Mouse (Mus musculus): ENCODE measurements around the gene Gnaz. TPM values are rescaled to one million over a fixed set of nuclear protein-coding genes. Genes with fewer than 3 reads are reported as not detected.

Gene Gnaz
- polyA plus RNA-seq, 1 experiment from 2014 or later = 3.6 TPM

GRCm38 (mm10) chr10:74975626-74976025 lies 8.6 kb downstream of the Gnaz start:
- Histone ChIP-seq H3K4me2 (replicated peaks) (no peak overlapping the region), H3K9me3 (no peaks in the 10 kb centered on the region), H3K4me1 (replicated peaks) (no peaks in the 10 kb centered on the region), H3K36me3 (no peaks in the 10 kb centered on the region), H3K27ac (no peak overlapping the region), H3K27me3 (replicated peaks) (no peaks in the 10 kb centered on the region), H3K4me3 (replicated peaks) (no peak overlapping the region), H3K9ac (no peak overlapping the region)
- WGBS = 71% methylated on average over 7 of the region's 7 CpGs
- no peak for ATAC-seq

DNA sequence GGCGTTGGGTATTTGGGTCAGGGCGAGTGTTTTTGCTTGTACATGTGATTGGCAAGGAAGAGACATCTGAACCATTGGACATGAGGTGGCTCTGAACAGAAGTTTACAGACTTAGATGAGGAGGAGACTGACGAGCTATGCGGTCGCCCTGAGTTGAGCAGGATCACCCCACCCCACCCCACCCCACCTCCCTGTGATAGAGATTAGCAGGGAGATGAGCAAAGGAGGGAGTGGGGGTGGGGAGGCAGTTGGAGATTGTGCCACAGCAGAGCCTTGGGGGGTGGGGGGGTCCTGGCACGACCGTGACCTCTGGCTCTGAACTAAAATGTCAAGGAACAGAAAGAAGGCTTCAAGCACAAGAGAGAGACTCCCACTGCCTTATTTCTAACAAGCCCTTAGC lies 9.5 kb downstream of the Gnaz start:
- no peak overlapping the region for H3K27ac ChIP-seq
- H3K4me3 ChIP-seq (replicated peaks) = no peak overlapping the region
- no peaks in the 10 kb centered on the region for H3K36me3 ChIP-seq
- no peaks in the 10 kb centered on the region for H3K9me3 ChIP-seq
- no peak overlapping the region for H3K9ac ChIP-seq
- no peaks in the 10 kb centered on the region for H3K4me1 ChIP-seq (replicated peaks)
- H3K4me2 ChIP-seq (replicated peaks) = no peak overlapping the region
- H3K27me3 ChIP-seq (replicated peaks) = no peaks in the 10 kb centered on the region
- no peak for ATAC-seq
- WGBS = 68% methylated on average over 7 of the region's 7 CpGs

DNA sequence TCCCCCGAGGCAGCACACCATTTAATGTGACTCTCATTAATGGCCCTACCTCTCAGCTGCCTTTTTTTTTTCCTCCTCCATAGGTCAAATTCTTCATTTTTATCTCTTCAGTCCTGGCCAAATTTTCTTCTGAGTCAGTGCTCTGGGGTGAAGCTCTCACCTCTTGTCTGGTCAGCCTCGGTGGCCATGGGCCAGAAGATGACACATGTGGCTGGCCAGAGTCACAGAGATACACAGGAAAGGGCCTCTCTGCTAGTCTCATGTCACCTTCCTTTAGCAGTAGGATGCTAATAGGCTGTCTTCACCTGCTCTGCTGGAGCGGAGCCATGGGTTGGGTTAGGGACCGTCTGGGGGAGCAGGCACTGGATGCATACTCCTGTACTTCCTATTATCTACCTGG lies 11.1 kb downstream of the Gnaz start:
- no peak overlapping the region for H3K9ac ChIP-seq
- no peak overlapping the region for H3K4me2 ChIP-seq (replicated peaks)
- ATAC-seq = no peak
- 71% methylated on average over 4 of the region's 4 CpGs for WGBS
- H3K27me3 ChIP-seq (replicated peaks) = no peaks in the 10 kb centered on the region
- no peak overlapping the region for H3K4me3 ChIP-seq (replicated peaks)
- no peak overlapping the region for H3K27ac ChIP-seq
- H3K36me3 ChIP-seq = no peaks in the 10 kb centered on the region
- no peaks in the 10 kb centered on the region for H3K9me3 ChIP-seq
- no peaks in the 10 kb centered on the region for H3K4me1 ChIP-seq (replicated peaks)

DNA sequence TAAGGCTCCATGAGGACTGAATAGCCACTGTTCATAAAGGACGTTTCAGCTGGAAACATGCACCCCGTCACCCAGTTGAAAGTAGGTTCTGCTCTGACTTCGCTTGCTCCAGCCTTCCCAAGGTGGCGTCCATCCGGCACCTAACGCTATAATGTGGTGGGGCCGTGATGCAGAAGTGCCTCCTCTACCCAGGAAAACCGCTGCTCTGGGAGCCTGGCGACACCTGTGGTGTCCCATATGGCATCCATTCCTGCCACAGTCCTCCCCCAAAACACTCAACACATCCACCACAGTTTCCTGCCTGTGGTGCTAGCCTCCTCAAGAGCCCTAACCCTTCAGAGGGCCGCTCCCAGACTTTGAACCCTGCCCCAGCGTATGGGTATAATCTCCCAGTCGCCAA lies 14.2 kb downstream of the Gnaz start:
- Histone ChIP-seq H3K9me3 (no peaks in the 10 kb centered on the region), H3K27me3 (replicated peaks) (no peaks in the 10 kb centered on the region), H3K4me1 (replicated peaks) (no peaks in the 10 kb centered on the region; the same call in 1 of the 2 replicates), H3K4me3 (replicated peaks) (no peak overlapping the region), H3K36me3 (no peaks in the 10 kb centered on the region), H3K4me2 (replicated peaks) (no peak overlapping the region), H3K9ac (no peak overlapping the region), H3K27ac (no peak overlapping the region)
- ATAC-seq = no peak
- 84% methylated on average over 12 of the region's 12 CpGs for WGBS

DNA sequence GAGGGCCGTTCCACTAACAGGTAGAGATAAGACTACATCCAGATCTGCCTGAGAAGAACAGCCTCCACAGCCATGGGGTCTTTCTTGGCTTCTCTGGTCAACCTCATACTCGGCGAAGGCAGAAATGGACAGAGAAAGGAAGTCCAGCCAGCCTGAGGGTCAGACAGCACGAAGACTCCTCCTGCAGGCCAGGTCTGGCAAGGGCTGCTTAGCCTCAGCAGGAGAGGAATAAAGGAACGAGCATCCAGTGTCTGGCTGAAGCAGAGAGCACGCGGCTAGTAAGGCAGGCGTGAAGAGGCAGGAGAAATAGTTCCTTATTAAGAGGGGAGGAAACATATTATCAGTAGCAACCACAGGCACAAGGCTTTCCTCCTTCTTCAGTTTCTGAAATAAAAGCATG lies 16.2 kb downstream of the Gnaz start:
- WGBS = 79% methylated on average over 8 of the region's 8 CpGs
- Histone ChIP-seq H3K9me3 (no peaks in the 10 kb centered on the region), H3K27me3 (replicated peaks) (no peaks in the 10 kb centered on the region), H3K9ac (no peak overlapping the region), H3K27ac (no peak overlapping the region), H3K4me3 (replicated peaks) (no peak overlapping the region), H3K36me3 (no peaks in the 10 kb centered on the region), H3K4me2 (replicated peaks) (no peak overlapping the region), H3K4me1 (replicated peaks) (peaks cover 8% of the 10 kb centered on the region)
- ATAC-seq = no peak

GRCm38 (mm10) chr10:74987698-74988470 lies 20.9 kb downstream of the Gnaz start:
- H3K4me2 ChIP-seq (replicated peaks) = peak overlapping the region; percentile 48
- no peaks in the 10 kb centered on the region for H3K9me3 ChIP-seq
- ATAC-seq = peak; percentile 89
- H3K9ac ChIP-seq = no peak overlapping the region
- no peak overlapping the region for H3K4me3 ChIP-seq (replicated peaks)
- H3K36me3 ChIP-seq = no peaks in the 10 kb centered on the region
- WGBS = 39% methylated on average over 14 of the region's 14 CpGs
- H3K27ac ChIP-seq = peak overlapping the region; percentile 51; the same call in 1 of the 2 replicates
- no peaks in the 10 kb centered on the region for H3K27me3 ChIP-seq (replicated peaks)
- peaks cover 11% of the 10 kb centered on the region for H3K4me1 ChIP-seq (replicated peaks)

- H3K4me3 ChIP-seq (replicated peaks) = no peak overlapping the region
- no peak overlapping the region for H3K27ac ChIP-seq
- ATAC-seq = no peak
These were observed 22.8 kb downstream of the Gnaz start for GRCm38 (mm10) chr10:74989814-74990213.

GRCm38 (mm10) chr10:74990584-74991322 lies 23.8 kb downstream of the Gnaz start:
- WGBS = 48% methylated on average over 26 of the region's 26 CpGs

More at GRCm38 (mm10) chr10:74989814-74990213, 22.8 kb downstream of the Gnaz start:
- no peaks in the 10 kb centered on the region for H3K9me3 ChIP-seq
- H3K9ac ChIP-seq = no peak overlapping the region
- H3K27me3 ChIP-seq (replicated peaks) = no peaks in the 10 kb centered on the region
- peaks cover 11% of the 10 kb centered on the region for H3K4me1 ChIP-seq (replicated peaks)
- WGBS = 82% methylated on average over 4 of the region's 4 CpGs
- H3K36me3 ChIP-seq = no peaks in the 10 kb centered on the region
- H3K4me2 ChIP-seq (replicated peaks) = no peak overlapping the region

GRCm38 (mm10) chr10:74994863-74995262 lies 27.9 kb downstream of the Gnaz start:
- Histone ChIP-seq H3K36me3 (no peaks in the 10 kb centered on the region), H3K4me1 (replicated peaks) (peaks cover 10% of the 10 kb centered on the region), H3K9ac (no peak overlapping the region), H3K9me3 (no peaks in the 10 kb centered on the region), H3K27me3 (replicated peaks) (no peaks in the 10 kb centered on the region), H3K4me2 (replicated peaks) (peak overlapping the region; percentile 54), H3K4me3 (replicated peaks) (no peak overlapping the region), H3K27ac (no peak overlapping the region)
- 22% methylated on average over 5 of the region's 5 CpGs for WGBS
- peak; percentile 42; the same call in 1 of the 2 replicates for ATAC-seq

More at GRCm38 (mm10) chr10:74990584-74991322, 23.8 kb downstream of the Gnaz start:
- no peak overlapping the region for H3K27ac ChIP-seq
- H3K9ac ChIP-seq = no peak overlapping the region
- H3K4me2 ChIP-seq (replicated peaks) = no peak overlapping the region
- no peak for ATAC-seq
- no peaks in the 10 kb centered on the region for H3K9me3 ChIP-seq
- no peak overlapping the region for H3K4me3 ChIP-seq (replicated peaks)
- no peaks in the 10 kb centered on the region for H3K36me3 ChIP-seq
- no peaks in the 10 kb centered on the region for H3K27me3 ChIP-seq (replicated peaks)
- peaks cover 19% of the 10 kb centered on the region for H3K4me1 ChIP-seq (replicated peaks)

GRCm38 (mm10) chr10:74995377-74995776 lies 28.4 kb downstream of the Gnaz start:
- H3K9ac ChIP-seq = no peak overlapping the region
- 0 out of 2 replicates have a peak overlapping the region, but pooled peaks have one; percentile 10 for H3K4me3 ChIP-seq (replicated peaks)
- H3K4me2 ChIP-seq (replicated peaks) = peak overlapping the region; percentile 54
- 3% methylated on average over 17 of the region's 17 CpGs for WGBS
- H3K27me3 ChIP-seq (replicated peaks) = no peaks in the 10 kb centered on the region
- H3K36me3 ChIP-seq = no peaks in the 10 kb centered on the region
- peaks cover 10% of the 10 kb centered on the region for H3K4me1 ChIP-seq (replicated peaks)
- peak; percentile 41 for ATAC-seq
- H3K9me3 ChIP-seq = no peaks in the 10 kb centered on the region
- H3K27ac ChIP-seq = no peak overlapping the region

DNA sequence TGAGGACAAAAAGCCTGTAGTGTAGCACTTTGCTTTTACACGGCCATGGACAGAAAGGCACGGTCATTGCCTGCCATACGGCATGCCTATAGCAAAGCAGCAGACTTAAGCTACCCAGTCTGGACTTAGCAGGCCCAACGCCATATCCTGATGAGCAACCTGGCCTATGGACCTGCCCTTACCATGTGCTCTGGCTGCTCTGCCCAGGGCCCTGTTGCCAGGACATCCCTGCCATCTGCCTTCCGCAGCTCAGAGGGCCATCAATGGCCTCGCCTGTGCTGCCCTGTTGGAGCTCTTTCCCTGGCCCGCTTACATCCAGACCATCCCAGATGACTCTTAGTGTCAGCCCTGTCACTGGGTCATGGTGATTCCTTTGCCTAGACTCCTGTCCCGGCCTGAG lies 34.4 kb downstream of the Gnaz start:
- WGBS = 94% methylated on average over 8 of the region's 8 CpGs
- no peak overlapping the region for H3K27ac ChIP-seq
- H3K4me1 ChIP-seq (replicated peaks) = peaks cover 6% of the 10 kb centered on the region; the same call in 1 of the 2 replicates
- H3K27me3 ChIP-seq (replicated peaks) = no peaks in the 10 kb centered on the region
- H3K9me3 ChIP-seq = no peaks in the 10 kb centered on the region
- H3K4me3 ChIP-seq (replicated peaks) = no peak overlapping the region
- H3K9ac ChIP-seq = no peak overlapping the region
- ATAC-seq = no peak
- H3K36me3 ChIP-seq = no peaks in the 10 kb centered on the region
- no peak overlapping the region for H3K4me2 ChIP-seq (replicated peaks)

DNA sequence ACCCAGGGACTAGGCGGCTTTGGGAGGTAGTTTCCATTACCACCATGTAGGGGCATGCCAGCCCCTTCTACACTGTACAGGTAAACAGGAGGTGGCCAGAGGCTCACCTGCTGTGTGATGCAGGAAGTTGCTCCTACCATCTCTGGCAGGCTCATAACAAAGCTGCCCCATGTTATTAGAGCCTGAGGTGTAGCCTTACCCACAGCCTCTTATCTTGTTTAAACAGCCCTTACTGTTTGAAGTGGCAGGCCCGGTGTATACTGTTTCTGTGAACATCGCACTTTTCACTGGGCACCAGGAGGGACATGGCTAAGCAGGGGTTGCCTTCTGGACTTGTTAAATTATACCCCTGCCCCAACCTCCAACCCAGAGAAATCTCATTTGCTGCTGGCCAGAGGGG lies 37.1 kb downstream of the Gnaz start:
- Histone ChIP-seq H3K9me3 (no peaks in the 10 kb centered on the region), H3K27ac (no peak overlapping the region), H3K4me2 (replicated peaks) (no peak overlapping the region), H3K36me3 (no peaks in the 10 kb centered on the region), H3K27me3 (replicated peaks) (no peaks in the 10 kb centered on the region), H3K4me1 (replicated peaks) (peaks cover 6% of the 10 kb centered on the region; the same call in 1 of the 2 replicates), H3K9ac (no peak overlapping the region), H3K4me3 (replicated peaks) (no peak overlapping the region)
- 41% methylated on average over 3 of the region's 3 CpGs for WGBS
- peak; percentile 72 for ATAC-seq

Data from intestine, embryonic 15.5 days (tissue).